Mouse (Mus musculus): ENCODE data around the gene 4931429L15Rik.
"Not testable (repeated sequence)": the region's sequence is repeated elsewhere in the genome, so short reads cannot be mapped to it uniquely, and the experiment has no call there.

Gene 4931429L15Rik
- long read RNA-seq, experiment 1, result 0 reads
- long read RNA-seq, experiment 2, result 0 reads

DNA sequence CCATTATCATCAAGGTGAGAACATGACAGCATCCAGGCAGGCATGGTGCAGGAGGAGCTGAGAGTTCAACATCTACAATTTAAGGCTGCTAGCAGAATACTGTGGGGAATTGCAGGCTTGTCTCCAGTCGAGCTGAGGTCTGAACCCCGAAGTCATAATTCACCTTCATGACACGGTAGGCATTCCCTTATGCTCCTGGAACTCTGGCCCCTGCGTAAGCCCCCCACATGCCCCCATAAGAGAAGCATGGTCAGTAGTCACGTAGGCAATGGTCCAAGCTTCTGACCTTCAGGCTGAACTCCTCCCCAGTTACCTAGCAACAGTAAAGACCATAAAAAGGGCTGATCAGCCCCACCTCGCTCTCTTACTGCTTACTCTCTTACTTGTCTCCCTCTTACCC is at the start of gene 4931429L15Rik:
Gene 4931429L15Rik, minus strand, starts transcription at position 101 of the 400 bp plus-strand sequence.
- intact Hi-C loops (cut with DNase I), result not testable (repeated sequence)

DNA sequence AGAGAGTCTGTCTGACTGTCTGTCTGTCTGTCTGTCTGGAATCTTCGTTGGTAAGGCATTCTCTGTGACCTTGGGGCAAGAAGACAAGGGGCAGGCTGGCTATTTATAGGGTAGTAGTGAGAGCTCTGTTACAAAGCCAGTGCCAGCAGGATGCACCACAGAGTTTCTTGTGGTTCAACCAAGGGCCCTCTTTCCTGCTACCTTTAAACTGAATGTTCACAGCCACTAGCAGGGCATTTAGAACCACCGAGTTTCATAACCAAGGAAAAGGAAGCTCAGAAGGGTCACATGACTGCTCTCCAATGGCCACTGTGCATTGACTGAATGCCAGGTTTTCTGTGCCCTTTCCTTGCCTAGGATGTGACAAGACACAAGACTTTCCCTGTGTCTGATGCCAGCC is 42.7 kb upstream of the 4931429L15Rik start:
- intact Hi-C loops (cut with DNase I), result no loop called here

DNA sequence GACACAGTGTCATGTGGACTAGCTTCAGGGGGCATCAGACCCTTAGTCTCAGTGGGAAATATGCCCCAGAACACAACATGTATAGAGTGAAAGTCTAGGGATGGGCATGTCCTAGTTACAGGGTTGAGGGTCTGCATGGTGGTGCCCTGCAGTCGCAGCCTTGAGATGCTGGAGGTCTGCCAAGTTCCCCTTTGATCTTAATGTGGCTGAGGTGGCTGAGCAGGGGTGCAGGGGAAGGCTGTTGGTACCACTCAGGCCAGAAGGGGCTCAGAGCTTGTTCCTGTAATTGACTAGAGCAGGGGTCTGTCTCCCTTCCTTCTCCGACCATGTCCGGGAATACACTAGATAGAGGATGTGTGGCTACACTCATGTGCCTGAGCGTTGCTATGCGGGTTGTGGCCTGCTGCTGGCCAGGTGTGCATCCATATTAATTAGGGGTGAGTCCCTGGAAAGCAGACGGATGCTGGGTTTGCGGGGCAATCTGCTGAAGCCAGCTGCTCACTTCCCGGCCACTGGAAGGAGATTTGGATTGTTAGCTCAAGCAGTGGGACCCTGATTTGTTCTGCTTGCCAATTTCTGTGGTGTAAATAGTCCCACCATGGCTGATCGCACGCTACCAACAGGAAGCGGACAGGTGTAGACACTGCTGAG is 41.8 kb upstream of the 4931429L15Rik start:
- intact Hi-C loops (cut with DNase I), result no loop called here

DNA sequence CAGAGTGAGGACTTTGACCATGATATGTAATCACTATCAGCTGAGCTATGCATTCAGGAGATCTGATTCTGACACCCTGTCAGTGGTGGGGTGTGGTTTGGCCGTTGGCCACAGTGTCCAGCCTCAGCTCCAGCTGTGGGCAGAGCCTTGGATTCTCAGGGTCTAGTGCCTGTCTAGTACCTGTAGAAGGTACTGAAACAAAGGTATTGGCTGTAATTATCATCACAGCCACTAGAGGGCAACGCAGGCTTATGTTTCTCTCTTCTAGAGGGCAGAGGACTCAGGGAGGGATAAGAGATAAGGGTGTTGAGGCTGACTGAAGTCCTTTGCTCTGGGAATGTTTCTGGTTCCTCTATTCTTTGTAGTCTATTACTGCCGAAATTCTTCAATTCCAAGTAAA is 34.2 kb upstream of the 4931429L15Rik start:
- intact Hi-C loops (cut with DNase I), result loop anchor here (5.0 to 10.0 kb wide), 2 partner anchors 461 to 1343 kb away; no protein-coding TSS in a partner anchor

DNA sequence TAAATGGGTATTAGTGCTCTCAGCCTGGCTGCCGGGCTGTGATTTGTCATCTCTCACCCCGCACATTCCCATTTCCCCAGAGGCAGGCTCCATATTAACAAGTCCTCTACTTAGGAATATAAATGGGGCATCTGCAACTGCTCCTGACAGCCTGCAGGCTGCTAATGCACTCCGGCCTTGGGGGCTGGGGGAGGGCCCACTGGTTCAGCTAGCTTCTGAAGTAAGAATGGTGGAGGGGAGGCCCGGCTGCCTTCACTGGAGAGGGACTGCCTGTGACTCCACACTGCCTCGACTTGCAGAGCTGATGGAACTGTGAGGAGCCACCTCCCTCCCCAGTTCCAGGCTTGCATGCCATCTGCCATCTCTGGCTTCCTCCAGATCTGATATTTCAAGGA is 33.5 kb upstream of the 4931429L15Rik start:
- intact Hi-C loops (cut with DNase I), result loop anchor here (5.0 to 10.0 kb wide), 2 partner anchors 461 to 1344 kb away; no protein-coding TSS in a partner anchor

DNA sequence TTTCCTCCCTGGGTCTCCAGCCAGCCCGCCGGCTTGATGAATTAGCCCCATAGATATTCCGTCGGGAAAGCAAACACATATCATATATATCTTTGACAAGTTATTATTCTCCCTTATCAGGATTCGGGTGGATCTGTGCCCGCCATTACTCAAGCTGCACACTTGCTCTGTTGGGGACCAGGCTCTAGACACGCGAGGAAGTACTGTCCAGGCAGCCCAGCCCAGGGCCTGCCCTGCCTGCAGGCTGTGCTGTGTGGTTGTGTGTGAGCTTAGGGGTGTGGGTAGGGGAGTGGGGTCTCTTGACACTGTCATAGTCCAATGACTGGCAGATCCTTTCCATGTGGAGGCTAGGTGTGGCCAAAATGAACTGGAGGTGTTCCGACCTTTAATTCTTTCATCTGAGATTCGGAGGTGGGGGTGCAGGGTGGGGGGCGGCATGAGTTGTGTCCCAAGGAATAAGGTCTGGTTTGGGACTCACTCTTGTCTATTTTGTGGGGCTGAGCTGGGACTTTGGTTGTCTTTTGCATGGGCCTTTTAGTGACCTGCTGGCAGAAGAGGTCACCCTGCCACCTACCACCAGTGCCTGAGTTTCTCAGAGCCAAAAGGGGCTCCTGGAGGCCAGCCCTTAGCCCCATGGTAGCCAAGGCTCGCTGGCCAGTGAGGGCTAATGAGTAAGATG is 33.0 kb upstream of the 4931429L15Rik start:
- intact Hi-C loops (cut with DNase I), result loop anchor here (5.0 to 10.0 kb wide), 2 partner anchors 462 to 1345 kb away; no protein-coding TSS in a partner anchor

DNA sequence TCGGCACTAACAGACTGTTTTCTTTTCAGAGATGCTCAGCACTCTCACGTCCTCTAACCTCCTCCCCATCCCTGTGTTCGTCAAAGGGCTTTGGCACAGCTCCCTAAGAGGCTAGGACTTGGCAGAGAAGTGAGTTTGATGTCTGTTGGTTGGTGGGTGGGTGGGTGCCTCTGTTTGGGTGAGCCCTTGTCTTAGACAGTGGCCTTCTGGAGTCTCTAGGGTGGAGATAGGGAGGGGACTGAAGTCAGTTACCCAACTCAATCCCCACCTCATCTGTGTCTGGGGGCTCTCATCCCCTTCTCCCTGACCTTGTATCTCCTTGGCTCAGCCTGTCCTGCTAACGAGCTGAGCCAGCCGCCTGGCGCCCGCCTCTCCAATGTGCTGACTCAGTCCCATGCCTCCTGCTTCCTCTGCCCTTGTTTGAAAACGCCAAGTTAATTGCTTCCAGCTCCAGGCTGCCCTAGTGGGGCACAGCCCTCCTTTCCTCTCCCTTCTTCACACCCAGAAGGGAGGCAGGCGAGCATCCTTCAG is 30.7 kb upstream of the 4931429L15Rik start:
- intact Hi-C loops (cut with DNase I), result loop anchor here (5.0 to 10.0 kb wide), 2 partner anchors 464 to 1347 kb away; no protein-coding TSS in a partner anchor

DNA sequence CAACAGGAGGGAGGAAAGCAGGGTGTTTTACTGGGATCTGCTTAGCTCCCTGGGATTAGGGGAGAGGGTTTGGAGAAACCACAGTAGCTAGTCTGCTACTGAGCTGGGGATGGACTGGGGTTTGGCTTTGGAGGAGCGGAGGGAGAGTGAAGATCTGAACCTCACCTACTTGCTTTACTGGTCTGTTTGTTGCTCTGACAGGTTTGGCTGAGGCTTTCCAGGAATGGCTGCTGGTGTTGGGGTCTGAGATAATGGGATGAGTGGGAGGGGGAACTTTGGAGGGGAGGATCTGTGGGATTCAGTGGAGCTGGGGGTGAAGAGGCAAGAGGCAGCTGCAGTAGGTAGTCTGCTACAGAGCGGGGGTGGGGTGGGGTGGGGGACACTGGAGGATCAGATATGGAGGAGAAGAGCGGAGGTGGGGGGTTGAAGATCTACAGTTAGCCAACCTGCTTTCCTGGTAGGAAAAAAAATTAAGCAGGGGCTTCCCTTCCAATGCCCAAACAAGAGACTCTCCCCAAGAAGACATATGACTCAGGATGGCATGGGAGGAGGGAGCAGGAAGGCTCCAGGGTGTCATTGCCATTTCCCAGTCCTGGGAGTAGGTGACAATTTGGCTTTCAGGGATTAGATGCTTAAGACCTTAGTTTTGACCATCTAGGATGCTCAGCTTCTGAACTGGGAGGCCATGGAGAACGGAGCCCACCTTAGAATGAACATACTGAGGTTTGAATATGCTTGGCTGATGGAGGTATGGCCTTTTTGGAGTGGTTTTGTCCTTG is 26.3 kb upstream of the 4931429L15Rik start:
- intact Hi-C loops (cut with DNase I), result no loop called here

DNA sequence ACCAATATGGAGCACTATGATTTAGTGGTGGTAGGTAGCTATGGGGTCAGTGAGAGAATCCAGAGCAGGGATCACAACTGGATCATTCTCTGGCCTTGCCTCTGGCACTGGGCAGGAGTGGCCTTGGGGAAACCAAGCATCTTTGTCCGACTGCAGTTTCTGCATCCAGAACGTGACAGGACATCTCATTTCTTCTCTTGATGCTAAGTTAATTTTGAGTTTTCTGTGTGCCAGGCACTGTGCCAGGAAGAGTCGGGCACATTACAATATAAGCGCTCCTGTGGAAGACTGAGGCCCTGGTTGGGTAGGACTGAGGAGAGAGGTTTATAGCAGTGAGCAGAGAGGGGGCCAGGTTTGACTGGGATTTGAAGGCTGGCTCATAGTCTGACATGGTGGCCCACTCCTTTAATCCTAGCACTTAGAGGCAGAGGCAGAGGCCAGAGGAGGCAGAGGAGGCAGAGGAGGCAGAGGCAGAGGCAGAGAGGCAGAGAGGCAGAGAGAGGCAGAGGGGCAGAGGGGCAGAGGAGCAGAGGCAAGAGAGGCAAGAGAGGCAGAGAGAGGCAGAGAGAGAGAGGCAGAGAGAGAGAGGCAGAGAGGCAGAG is 19.4 kb upstream of the 4931429L15Rik start:
- intact Hi-C loops (cut with DNase I), result no loop called here

DNA sequence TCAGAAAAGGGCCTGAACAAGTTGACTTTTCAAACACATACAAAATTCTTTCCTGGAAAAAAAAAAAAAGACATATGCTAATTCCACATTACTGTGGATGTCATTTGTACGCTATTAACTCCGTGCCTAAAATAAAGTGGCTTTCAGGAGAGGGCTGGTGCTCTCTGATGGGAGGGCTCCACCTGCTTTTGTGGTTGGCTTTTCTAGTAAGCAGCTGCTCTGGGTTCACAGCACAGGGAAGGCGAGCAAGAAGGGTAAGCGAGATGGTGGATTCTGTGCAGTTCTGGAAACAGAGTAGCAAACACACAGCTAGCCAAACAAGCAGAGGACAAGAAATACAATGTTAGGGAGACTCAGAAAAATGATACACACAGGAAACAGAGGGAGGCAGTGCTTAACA is 18.6 kb upstream of the 4931429L15Rik start:
- intact Hi-C loops (cut with DNase I), result no loop called here

DNA sequence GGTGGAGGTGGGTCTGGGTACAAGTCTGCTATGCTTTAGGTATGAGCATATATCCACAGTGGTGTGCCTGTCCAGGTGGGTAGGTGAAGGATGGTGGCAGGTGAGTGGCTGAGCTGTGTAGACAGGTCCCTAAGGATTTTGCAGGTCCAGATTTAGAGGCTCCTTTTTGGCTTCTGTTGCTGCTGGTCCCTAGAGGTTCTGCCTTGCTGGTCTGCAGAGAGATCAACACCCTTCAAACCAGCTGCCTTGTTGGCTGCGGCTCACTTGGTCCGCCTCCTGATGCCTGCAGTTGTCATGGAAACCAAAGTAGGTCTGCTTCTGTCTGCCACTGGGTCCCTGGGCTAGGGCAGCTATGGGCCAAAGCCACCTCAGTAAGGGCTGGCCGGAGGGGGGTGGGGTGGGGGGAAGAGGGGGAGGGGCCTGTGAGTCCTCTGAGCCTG is 18.1 kb upstream of the 4931429L15Rik start:
- intact Hi-C loops (cut with DNase I), result no loop called here

DNA sequence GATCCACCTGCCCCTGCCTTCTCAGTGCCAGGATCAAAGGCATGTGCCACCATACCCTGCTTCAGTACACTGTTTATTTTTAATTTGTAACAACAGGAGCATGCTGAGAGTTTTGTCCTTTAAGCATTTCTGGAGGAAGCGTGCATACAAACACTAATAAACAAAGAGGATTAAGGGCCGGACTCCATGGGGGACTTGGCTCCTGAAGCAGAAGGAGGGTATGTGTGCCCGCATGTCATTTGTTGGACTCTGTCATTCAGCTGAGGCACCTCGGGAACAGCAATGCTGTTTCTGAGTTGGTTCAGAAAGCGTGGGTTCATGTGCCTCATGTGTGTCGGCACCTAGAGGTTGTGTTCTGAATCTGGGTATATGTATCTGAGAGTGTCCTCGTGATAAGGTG is 17.5 kb upstream of the 4931429L15Rik start:
- intact Hi-C loops (cut with DNase I), result no loop called here

DNA sequence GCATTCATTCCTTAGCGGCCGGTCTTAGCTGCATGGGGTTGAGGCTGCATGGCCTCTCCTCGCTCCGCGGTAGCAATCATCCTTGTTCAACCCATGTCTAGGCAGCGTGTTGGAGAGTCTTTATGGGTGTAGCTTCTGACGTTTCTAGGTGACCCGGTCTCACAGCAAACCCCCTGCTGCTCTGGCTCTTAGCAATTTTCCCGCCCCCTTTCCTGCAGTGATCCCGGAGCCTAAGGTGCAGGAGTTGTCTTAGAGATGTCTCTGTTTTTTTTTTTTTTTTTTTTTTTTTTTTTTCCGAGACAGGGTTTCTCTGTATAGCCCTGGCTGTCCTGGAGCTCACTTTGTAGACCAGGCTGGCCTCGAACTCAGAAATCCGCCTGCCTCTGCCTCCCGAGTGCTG is 16.5 kb upstream of the 4931429L15Rik start:
- intact Hi-C loops (cut with DNase I), result not testable (repeated sequence)

DNA sequence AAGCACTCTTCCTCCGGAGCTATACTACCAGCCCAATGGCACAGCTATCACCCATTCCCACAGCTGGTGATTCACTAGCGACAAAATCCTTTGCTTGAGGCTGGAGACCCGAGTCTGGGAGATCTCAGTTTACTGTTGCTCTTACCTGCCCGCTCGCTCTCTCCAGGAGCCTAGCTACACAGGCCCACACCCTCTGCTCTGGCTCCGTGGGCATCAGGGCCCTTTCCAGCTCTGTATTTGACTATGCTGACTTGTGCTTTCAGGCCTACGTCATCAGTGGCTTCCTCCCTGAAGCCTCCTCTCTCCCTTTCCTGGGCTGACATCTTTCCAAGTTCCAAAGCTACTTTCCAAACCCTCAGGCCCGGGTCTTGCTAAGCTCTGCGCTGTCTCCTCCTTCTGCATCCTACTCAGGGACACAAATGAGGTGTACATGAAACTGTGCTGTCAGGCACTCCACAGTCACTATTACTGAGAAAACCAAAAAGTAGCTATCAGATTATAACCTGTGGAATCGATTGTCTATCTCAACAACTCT is 15.7 kb upstream of the 4931429L15Rik start:
- intact Hi-C loops (cut with DNase I), result no loop called here

DNA sequence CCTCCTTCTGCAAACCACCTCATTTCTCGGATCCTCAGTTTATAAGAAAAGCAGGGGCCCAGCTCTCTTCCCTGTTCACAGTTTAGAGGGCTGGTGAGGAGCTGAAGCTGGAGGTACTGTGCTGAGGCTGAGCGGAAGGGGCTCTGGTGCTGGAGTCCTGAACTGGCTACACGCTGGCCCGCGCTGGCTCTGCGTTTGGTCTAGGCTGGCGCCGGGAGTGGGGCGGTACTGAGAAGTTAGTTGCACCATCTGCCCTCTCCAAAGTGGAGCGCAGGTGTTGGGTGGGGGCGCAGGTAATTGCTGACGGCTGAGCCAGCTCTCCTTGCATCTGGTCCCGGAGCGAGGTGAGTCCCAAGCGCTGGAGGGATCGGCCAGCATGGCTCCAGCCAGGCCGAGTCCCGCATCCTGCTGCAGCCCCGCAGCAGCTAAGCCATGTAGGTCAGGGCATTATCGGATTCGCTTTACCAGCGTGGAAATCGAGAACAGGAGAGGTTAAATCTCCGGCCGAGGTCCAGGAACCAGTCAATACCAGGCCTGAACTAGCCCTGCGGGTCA is 14.8 kb upstream of the 4931429L15Rik start:
- intact Hi-C loops (cut with DNase I), result no loop called here

DNA sequence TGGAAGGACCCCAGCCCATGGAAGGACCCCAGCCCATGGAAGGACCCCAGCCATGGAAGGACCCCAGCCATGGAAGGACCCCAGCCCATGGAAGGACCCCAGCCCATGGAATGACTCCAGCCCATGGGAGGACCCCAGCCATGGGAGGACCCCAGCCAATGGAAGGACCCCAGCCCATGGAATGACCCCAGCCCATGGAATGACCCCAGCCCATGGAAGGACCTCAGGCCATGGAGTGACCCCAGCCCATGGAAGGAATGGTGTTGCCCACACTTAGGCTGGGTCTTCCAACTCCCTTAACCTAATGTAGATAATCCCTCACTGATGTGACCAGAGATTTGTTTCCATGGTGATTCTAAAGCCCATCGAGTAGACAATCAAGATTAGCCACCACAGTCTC is 11.5 kb upstream of the 4931429L15Rik start:
- intact Hi-C loops (cut with DNase I), result no loop called here

DNA sequence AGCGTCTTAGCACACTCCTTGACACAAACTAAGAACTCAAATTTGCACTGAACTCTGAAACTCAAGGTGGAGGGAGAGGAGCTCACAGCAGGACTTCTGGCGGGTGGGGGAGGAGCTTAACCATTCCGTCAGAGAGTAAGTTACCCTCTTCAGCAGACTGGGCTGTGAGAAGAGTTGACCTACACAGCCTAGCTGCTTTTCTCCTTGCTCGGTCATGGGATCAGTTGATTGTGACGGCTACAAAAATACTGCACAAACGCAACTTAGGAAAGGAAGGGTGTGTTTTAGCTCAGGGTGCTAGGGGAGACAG is 10.8 kb upstream of the 4931429L15Rik start:
- intact Hi-C loops (cut with DNase I), result no loop called here

DNA sequence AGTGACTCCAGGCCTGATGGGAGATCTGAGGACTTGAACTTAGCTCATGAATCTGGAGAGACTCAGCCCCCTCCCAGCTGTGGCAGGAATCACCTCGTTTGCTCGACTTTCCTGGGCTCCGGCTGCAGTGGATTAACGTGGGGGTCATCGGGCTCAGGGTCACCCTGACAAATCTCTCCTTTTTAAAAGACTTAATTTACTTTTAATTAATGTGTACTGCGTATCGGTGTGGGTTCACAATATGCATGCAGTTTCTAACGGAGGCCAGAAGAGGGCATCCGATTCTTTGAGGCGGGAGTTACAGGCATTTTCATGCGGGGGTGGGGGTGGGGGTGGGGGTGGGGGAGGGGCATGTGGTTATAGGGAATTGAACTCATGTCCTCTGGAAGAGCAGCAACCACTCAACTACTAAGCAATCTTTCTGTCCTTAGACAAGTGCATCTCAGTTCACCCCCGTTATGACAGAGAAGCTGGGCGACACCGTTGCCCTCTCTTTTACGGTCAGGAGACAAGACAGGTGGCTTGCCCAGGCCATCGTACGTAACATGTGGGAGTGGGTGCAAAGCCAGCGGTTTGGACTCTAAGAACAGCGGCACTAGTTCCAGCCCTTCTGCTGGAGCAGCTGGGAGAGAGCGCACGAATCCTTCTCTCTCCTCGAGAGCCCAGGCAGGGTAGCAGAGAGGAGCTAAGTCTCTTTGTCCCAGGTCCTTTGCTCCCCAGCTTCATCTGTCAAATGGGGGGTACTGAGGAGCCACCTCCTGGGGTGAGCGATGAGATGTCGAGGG is 10.2 kb upstream of the 4931429L15Rik start:
- intact Hi-C loops (cut with DNase I), result no loop called here

DNA sequence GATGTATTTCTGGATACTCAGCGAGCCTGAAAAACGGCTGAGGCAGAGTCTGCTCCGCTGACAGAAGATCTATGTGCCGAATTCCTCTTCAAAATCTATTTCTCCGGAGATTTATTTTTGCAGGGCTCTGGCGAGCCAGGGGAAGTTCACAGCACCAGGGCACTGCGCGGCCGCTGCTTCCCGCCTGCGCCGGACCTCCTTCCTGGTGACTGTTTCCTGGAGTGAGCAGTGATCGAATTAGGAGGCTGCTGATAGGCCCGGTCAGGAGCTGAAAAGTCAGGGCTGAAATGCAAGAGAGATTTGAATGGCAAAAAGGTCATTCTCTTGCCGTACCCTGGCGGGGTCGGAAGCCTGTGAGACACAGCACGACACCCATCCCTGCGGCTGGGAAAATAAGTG is 9.5 kb upstream of the 4931429L15Rik start:
- intact Hi-C loops (cut with DNase I), result no loop called here
